Mouse (Mus musculus) gastrocnemius, postnatal 36 days (tissue): ENCODE data around the gene Vangl1. TPM values are rescaled to one million over a fixed set of nuclear protein-coding genes. Genes with fewer than 3 reads are reported as not detected.
"Not testable (repeated sequence)": the region's sequence is repeated elsewhere in the genome, so short reads cannot be mapped to it uniquely, and the experiment has no call there.

ENCODE experiments used
- DNase-seq, 2 experiments: peaks; one replicate each; pipeline ENCODE4 v3.0.0; 2022
- intact Hi-C: fragments of 180-260 bp; cut with DNase I; formaldehyde crosslinking; loops from one replicate; pipeline ENCODE4 v1.15.1; 2025
- total RNA-seq, 2 experiments: library from RNA; stranded (reverse); gene quantifications; 2 replicates each; pipeline ENCODE4 v1.2.3; 2021

The Vangl1 gene
- total RNA-seq, 2 experiments from 2014 or later: 2.2 to 3.9 TPM

GRCm38 (mm10) chr3:102177837-102178615 lies 26.5 kb downstream of the Vangl1 start:
- no peak for DNase-seq
- intact Hi-C loops: no loop called here

- intact Hi-C loops: no loop called here
Observed at GRCm38 (mm10) chr3:102176116-102176515, 28.4 kb downstream of the Vangl1 start.

GRCm38 (mm10) chr3:102175701-102176100 lies 28.8 kb downstream of the Vangl1 start:
- intact Hi-C loops: no loop called here
- DNase-seq: no peak

More at GRCm38 (mm10) chr3:102176116-102176515, 28.4 kb downstream of the Vangl1 start:
- DNase-seq: no peak

DNA sequence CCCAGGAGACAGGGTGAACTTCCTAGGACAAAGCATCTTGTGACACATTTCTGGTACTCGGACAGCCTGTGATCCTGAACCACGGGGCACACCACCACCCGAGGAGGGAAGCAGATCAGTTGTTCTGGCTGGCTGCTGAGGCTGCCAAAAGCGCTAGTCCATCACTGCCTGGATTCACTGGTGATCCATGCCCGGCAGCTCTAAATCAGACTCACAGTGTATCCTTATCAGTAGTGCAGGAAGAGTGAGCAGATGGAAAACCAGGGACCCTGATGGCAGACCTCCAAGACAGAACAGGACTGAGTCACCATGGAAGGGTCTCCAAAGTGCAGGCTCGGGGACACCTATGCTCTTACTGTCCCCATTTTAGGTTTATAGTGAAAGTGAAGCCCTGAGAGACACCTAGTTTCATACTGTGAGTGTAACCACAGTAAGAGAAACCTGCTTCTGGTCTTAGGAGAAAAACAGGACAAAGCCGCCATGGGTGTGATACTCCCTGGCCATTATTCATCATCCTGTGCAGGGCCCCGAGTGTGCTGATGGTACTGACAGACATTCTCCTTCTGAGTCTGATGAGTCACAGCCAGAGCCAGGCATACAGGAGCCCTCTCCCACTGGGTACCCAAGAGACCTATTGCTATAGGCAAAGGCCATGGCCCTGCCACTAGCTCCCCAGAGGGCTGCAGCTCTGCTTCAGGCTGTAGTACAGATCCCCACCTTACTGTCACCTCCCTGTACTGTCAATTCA lies 30.2 kb downstream of the Vangl1 start:
- intact Hi-C loops: no loop called here
- DNase-seq: no peak

GRCm38 (mm10) chr3:102169197-102169905 lies 35.1 kb downstream of the Vangl1 start:
- intact Hi-C loops: loop anchor here (5.0 kb wide), 2 partner anchors 33 to 87 kb away; partner anchors contain the start of gene Vangl1
- DNase-seq: peak; percentile 83 to 90

- intact Hi-C loops: loop anchor here (5.0 kb wide), 2 partner anchors 35 to 85 kb away; partner anchors contain the start of gene Vangl1
- no peak for DNase-seq
Observed at GRCm38 (mm10) chr3:102167555-102168210, 36.8 kb downstream of the Vangl1 start.

- intact Hi-C loops: loop anchor here (5.0 kb wide), 2 partner anchors 36 to 84 kb away; partner anchors contain the start of gene Vangl1
- no peak for DNase-seq
Observed at GRCm38 (mm10) chr3:102166794-102167193, 37.7 kb downstream of the Vangl1 start.

DNA sequence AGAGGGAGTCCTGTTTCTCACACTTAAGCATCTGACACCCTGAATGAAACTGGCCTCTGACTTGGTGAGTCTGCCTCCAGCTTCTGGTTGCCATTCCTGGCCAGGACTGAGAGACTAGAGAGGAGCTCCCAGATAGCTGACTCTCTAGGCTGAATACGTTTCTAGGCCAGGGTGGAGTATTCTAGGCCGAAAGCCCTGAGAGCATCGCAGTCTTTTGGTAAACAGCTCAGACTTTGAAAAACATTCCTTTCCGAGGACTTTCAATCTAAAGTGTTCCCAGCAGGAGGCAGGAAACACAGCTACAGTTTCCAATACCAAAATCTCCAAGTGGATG lies 38.2 kb downstream of the Vangl1 start:
- intact Hi-C loops: loop anchor here (5.0 kb wide), 2 partner anchors 36 to 84 kb away; partner anchors contain the start of gene Vangl1
- DNase-seq: no peak

GRCm38 (mm10) chr3:102165536-102166286 lies 38.8 kb downstream of the Vangl1 start:
- intact Hi-C loops: loop anchor here (5.0 kb wide), 2 partner anchors 37 to 83 kb away; partner anchors contain the start of gene Vangl1
- no peak for DNase-seq

GRCm38 (mm10) chr3:102164911-102165310 lies 39.6 kb downstream of the Vangl1 start:
- intact Hi-C loops: loop anchor here (5.0 kb wide), 2 partner anchors 37 to 83 kb away; partner anchors contain the start of gene Vangl1
- DNase-seq: no peak

GRCm38 (mm10) chr3:102163861-102164260 lies 40.6 kb downstream of the Vangl1 start:
- intact Hi-C loops, DNase-seq: not testable (repeated sequence)

GRCm38 (mm10) chr3:102159423-102160325 lies 44.8 kb downstream of the Vangl1 start:
- intact Hi-C loops: no loop called here
- no peak for DNase-seq

DNA sequence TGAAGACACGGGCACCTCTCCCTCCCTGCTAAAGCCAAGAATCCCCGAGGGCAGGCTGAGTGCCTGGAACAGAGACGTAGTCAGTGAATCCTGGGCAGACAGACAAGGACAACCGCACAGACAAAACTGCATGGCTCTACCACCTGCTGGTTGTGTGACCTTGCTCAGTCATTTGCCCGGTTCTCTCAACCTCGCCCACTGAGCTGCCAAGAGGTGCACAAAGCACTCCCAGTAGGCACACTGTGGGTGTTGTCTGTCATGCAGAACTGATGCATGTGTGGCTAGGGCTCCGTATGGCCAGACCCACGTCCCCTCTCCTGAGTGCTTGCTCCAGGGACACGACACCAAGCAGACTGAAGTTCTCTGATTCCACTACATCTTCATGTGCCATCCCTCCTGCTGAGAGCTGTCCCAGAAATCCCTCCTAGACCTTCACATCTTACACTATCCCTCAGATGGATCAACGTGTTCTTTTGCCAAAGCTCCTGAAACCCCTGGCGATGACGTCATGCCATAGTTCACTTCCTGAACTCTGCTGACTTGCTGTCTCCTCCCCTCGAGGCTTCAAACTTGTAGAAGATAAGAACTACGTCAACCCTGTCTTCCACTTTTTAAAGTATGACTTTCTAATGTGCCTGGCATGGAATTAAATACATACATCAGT lies 45.6 kb downstream of the Vangl1 start:
- DNase-seq: no peak
- intact Hi-C loops: no loop called here

GRCm38 (mm10) chr3:102157652-102158051 lies 46.8 kb downstream of the Vangl1 start:
- DNase-seq: no peak
- intact Hi-C loops: no loop called here

DNA sequence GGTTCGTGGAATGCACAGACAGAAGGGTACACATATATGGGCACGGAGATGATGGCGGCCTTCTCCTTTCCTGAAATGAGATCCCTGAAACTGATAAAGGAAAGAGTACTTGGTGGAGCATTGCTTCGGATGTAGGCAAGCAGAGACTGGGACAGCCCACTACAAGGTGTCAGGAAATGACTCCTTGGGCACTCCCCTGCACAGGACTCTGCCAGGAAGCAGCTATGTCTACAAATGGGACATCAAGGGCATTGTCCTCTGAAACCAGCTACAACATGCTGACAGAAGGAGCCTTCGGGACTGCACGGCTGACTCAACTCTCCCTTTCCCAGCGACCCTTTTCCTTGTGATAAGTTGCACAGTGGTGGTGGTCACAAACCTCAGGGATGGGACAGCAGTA lies 47.8 kb downstream of the Vangl1 start:
- intact Hi-C loops: no loop called here
- DNase-seq: no peak

DNA sequence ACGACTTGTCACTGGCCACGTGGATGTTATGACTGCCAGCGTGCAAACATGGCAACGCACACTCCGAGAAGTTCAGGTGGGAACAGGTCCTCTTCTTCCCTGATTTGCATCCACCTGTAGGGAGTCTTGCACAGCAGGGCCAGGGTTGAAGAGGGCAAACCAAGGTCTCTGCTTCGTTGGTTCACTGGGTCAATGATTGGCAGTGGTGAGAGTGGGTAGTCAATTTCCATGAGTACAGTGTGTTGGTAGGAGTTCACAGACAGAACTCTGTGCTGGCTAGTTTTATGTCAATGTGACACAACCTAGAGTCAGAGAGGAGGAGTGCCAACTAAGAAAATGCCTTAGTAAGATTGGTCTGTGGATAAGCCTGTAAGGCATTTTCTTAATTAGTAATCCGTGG lies 50.4 kb downstream of the Vangl1 start:
- DNase-seq: no peak
- intact Hi-C loops: no loop called here

DNA sequence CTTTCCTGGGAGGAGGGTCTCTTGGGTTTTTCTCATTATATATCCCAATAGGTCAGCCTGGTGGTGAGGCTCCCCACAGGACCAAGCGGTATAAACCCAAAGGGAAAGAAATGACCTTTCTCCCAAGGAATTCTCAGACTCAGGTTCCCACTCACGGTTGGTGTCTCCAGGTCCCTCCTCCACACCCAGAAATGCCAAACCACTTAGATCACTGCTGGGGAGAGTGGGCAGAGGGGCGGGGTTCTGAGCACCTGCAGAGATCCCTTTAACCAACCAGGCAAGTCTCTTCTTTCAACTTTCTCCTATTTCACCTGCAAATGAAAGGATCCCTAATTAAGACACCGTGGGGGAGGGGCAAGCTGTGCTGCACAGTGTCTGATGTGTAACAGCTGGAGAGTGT lies 51.6 kb downstream of the Vangl1 start:
- no peak for DNase-seq
- intact Hi-C loops: no loop called here

DNA sequence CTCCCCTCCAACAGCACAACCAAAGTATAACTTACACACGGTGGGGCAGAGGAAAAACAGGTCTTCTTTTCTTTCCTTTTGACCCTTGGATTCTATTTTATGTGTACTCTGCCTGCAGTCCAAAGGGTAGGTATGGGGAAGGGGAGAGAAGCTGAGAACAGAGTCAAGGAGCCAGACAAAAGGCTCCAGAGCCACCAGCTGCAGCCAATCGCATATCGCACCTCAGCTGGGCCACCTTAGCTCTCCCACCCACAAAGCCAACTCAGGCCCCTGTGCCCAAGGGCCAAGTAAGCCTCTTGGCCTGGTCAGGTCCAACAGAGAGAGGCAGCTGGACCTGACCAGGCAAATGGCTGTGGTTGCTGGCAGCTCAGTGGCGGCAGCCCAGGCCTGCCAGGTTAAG lies 52.0 kb downstream of the Vangl1 start:
- intact Hi-C loops: no loop called here
- DNase-seq: no peak
